Mouse (Mus musculus) heart, embryonic 14.5 days (tissue): ENCODE results near the gene Chd4. TPM values are rescaled to one million over a fixed set of nuclear protein-coding genes. Genes with fewer than 3 reads are reported as not detected.

Source experiments
- ATAC-seq: fragments of 200-750 bp; cut with Nextera tagmentation; 2 replicates; pipeline ENCODE4 v1.8.0; 2017; ENCODE audit warnings: low read depth, moderate TSS enrichment; ENCODE audit not compliant: insufficient number of reproducible peaks, insufficient read depth, low FRiP score
- H3K27ac ChIP-seq, 2 experiments: fragments of 200-500 bp in 1 of 2; fragments of 300-500 bp in 1 of 2; sonication (generic) in 1 of 2; replicated peaks in 1 of 2; 2 replicates each; pipeline ENCODE4 v1.5.1; 2012 to 2014; ENCODE audit warnings: low read depth in 2 of 2, low read length in 2 of 2, control low read depth in 1 of 2, mild to moderate bottlenecking in 1 of 2, mixed read lengths in 1 of 2; ENCODE audit not compliant: control insufficient read depth in 1 of 2, insufficient read depth in 1 of 2
- H3K27me3 ChIP-seq: fragments of 300-500 bp; sonication (generic); 2 replicates; pipeline ENCODE4 v1.6.1; 2014; ENCODE audit warnings: mild to moderate bottlenecking, low read length, control low read depth; ENCODE audit not compliant: control insufficient read depth, insufficient read depth
- H3K36me3 ChIP-seq: fragments of 300-500 bp; sonication (generic); 2 replicates; pipeline ENCODE4 v1.6.1; 2014; ENCODE audit warnings: mild to moderate bottlenecking, control low read depth, low read length, mixed read lengths; ENCODE audit not compliant: control insufficient read depth, insufficient read depth
- H3K4me1 ChIP-seq, 2 experiments: fragments of 200-500 bp in 1 of 2; fragments of 300-500 bp in 1 of 2; sonication (generic) in 1 of 2; 2 replicates each; pipeline ENCODE4 v1.6.1; 2012 to 2014; ENCODE audit warnings: low read length in 2 of 2, control low read depth in 1 of 2, mixed read lengths in 1 of 2; ENCODE audit not compliant: control insufficient read depth in 2 of 2, insufficient read depth in 2 of 2
- H3K4me2 ChIP-seq: fragments of 300-500 bp; sonication (generic); 2 replicates; pipeline ENCODE4 v1.6.1; 2014; ENCODE audit warnings: mild to moderate bottlenecking, low read length
- H3K4me3 ChIP-seq, 2 experiments: fragments of 200-500 bp in 1 of 2; fragments of 300-500 bp in 1 of 2; sonication (generic) in 1 of 2; 2 replicates each; pipeline ENCODE4 v1.5.1; 2012 to 2014; ENCODE audit warnings: low read length in 2 of 2, mild to moderate bottlenecking in 2 of 2, control low read depth in 1 of 2, low read depth in 1 of 2, moderate library complexity in 1 of 2; ENCODE audit not compliant: control insufficient read depth in 1 of 2, insufficient read depth in 1 of 2
- H3K9ac ChIP-seq: fragments of 300-500 bp; sonication (generic); 2 replicates; pipeline ENCODE4 v1.6.1; 2014; ENCODE audit warnings: mild to moderate bottlenecking, low read length
- H3K9me3 ChIP-seq: fragments of 300-500 bp; sonication (generic); 2 replicates; pipeline ENCODE4 v1.6.1; 2016; ENCODE audit warnings: low read length, control low read depth; ENCODE audit not compliant: control insufficient read depth
- WGBS: fragments of 180-500 bp; shearing (Covaris S2); extraction: QIAGEN DNeasy Blood & Tissue Kit; methylation state at CpG from one replicate; pipeline ENCODE4 v1.1.7; 2014; 5-methylcytosine and 5-hydroxymethylcytosine counted together
- polyA plus RNA-seq: library from polyadenylated mRNA; unstranded; fragments of >200 nt; fragmentation: Nextera tagmentation; extraction: Ambion mirVana; gene quantifications from 2 replicates; pipeline ENCODE4 v1.2.1, GENCODE M21; 2014

Gene Chd4
- polyA plus RNA-seq, 1 experiment from 2014 or later: 67.4 TPM

DNA sequence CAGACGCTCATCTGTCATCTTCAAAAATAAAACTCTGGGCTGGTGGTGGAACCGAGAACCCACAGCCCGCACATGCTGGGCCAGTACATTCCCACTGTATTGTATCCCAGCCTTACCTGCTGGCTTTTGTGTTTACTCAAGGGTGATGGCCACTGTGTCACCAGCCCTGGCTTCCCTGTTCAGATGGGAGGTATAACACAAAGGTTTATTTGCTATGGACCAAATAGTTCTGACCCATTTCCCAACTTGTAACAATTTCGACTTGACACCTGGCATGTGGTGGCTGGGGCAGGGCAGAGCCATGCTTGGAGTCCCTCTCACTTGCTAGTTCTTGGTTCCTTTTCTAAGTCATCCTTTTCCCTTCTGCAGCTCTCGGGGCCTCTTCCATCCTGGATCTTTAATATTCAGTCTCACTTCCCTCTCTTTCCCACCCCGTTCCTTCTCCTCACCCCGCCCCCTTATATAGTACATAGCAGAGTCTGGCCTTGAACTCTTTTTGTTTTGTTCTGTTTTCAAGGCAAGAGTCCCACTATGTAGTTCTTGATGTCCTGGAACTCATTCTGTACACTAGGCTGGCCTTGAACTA lies 12.9 kb upstream of the Chd4 start:
- H3K27ac ChIP-seq: no peak overlapping the region
- H3K27me3 ChIP-seq: peaks cover 2% of the 10 kb centered on the region; the same call in 1 of the 2 replicates
- H3K9ac ChIP-seq: no peak overlapping the region
- no peak overlapping the region for H3K4me3 ChIP-seq
- H3K36me3 ChIP-seq: no peaks in the 10 kb centered on the region
- peaks cover 0 to 3% of the 10 kb centered on the region in 2 experiments; a peak in 2 of 4 replicates for H3K4me1 ChIP-seq
- H3K9me3 ChIP-seq: no peaks in the 10 kb centered on the region
- ATAC-seq: no peak
- 88% methylated on average over 7 of the region's 7 CpGs for WGBS
- no peak overlapping the region for H3K4me2 ChIP-seq

DNA sequence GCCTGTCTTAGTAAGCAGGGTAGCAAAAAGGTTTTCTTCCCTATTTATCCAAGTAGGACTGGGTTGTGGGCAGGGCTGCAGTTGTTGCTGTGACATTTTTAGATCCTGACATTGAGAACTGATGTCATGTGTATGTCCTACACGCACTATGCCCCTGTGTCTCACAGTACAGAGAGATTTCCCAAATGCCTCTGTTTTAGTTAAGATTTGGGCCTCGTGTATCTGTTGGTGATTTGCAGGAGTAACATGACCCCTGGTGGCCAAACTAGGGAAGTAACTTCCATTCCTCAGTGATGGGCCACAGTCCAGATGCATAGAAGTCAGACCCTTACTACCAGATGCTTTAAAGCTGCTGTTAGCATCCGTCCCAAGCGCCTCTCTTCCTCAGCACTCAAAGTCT lies 11.4 kb upstream of the Chd4 start:
- H3K9ac ChIP-seq: no peak overlapping the region
- no peak overlapping the region for H3K4me3 ChIP-seq
- H3K4me2 ChIP-seq: no peak overlapping the region
- H3K4me1 ChIP-seq: peaks cover 10 to 11% of the 10 kb centered on the region in 2 experiments
- ATAC-seq: no peak
- no peaks in the 10 kb centered on the region for H3K36me3 ChIP-seq
- WGBS: 6% methylated on average over 4 of the region's 4 CpGs
- H3K27ac ChIP-seq: no peak overlapping the region
- H3K9me3 ChIP-seq: no peaks in the 10 kb centered on the region
- peaks cover 2% of the 10 kb centered on the region; the same call in 1 of the 2 replicates for H3K27me3 ChIP-seq

DNA sequence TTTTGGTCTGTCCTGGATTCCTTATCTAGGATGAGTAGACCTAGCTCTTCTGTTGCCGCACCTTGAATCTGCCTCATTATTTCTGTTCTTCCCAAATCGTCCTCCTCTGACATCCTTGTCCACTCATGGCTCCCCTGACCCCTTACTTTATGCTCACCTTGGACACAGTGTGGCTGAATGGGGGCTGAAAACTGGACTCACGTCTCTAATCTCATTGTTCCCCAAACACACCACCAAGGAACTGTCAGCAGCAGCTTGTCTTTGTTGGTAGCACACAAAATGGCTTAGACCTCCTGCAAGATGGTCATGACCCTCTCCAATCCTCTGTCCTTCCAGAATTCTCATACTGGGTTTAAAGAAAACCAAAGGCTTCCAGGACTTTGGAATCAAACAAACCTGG lies 7.8 kb upstream of the Chd4 start:
- Histone ChIP-seq H3K9ac (no peak overlapping the region), H3K4me1 (peaks cover 17 to 26% of the 10 kb centered on the region in 2 experiments), H3K27me3 (no peaks in the 10 kb centered on the region), H3K4me2 (no peak overlapping the region), H3K36me3 (no peaks in the 10 kb centered on the region), H3K9me3 (no peaks in the 10 kb centered on the region), H3K4me3 (no peak overlapping the region), H3K27ac (peak overlapping the region in 1 of 2 experiments; percentile 94; a peak in 2 of 4 replicates)
- no peak for ATAC-seq
- WGBS: 78% methylated on average over 3 of the region's 3 CpGs

DNA sequence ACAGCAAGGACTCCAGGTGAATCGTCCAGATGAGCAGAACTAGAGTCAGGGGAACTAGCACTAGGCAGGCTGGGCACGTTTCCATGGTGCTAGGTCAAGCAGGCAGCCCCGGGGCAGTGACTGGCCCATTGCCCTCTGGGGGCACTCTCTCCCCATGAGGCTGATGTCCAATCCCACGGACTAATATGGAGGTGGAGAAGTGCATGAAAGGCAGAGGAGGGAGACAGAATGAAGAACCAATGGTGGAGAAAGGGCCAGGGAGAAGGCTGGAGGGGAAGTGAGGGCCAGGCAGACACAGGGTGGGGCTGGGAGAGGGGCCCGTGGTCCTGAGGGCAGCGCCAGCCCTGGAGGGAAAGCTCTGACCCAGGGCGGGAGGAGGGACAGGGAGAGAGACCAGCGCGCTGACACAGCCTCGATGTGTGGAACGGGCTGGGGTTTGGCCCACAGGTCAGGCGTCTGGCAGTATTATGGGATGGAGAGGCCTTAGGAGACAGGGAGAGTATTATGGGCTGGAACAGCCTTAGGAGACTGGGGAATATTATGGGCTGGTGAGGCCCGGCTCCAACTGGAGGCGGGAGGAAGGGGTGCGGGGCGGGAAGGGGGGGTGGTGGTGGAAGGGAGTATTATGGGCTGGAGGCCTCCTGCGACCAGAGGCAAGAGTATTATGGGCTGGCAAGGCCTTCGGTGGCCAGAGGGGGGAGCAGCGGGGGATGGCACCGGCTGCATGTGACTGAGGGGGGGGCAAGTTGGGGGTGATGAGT lies 7.0 kb upstream of the Chd4 start:
- H3K9ac ChIP-seq: peak overlapping the region; percentile 66
- H3K4me2 ChIP-seq: peak overlapping the region; percentile 62
- H3K36me3 ChIP-seq: no peaks in the 10 kb centered on the region
- H3K27ac ChIP-seq: peak overlapping the region; percentile 94 to 97
- H3K9me3 ChIP-seq: no peaks in the 10 kb centered on the region
- WGBS: 4% methylated on average over 20 of the region's 20 CpGs
- ATAC-seq: peak; percentile 80
- H3K4me3 ChIP-seq: no peak overlapping the region; a peak in 1 of 4 replicates
- peaks cover 17 to 26% of the 10 kb centered on the region in 2 experiments for H3K4me1 ChIP-seq
- no peaks in the 10 kb centered on the region for H3K27me3 ChIP-seq

DNA sequence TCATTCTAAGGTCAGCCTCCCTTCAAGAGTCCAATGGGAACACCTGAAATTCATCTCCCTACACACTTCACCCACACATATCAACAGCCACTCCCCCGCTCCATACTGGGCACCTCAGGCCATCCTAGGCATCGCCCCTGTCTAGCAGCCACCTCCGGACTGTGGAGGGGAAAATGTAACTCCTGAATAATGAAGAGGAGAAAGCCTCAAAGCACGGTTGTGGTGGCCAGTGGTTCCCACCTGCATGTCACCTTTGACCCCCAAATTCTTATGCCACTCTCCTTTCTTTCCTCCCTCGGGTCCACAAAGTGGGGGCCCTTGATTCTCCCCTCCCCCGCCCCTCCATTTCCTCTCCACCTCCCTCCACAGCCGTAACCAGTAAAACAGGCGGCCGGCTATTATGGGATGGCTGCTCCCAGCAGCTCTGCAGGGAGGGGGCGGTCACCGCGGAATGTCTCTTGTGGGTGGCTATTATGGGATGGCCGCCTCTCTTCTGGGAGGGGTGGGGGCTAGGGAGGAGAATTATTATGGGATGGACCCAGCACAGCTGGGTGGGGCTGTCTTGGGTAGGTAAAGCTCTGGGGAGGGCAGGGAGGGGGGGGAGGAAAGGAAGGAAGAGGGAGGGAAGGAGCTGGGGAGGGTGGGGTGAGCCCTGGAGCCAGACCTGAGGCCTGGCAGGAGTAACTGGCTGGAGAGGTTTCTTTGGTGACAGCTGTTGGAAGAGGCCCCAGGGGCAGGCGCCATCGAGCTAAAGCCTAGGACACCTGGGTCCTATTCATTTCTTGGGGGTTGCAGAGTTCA lies 6.1 kb upstream of the Chd4 start:
- Histone ChIP-seq H3K9me3 (no peaks in the 10 kb centered on the region), H3K9ac (peak overlapping the region; percentile 66), H3K27me3 (no peaks in the 10 kb centered on the region), H3K4me2 (peak overlapping the region; percentile 62), H3K27ac (peak overlapping the region; percentile 94 to 97), H3K4me3 (peak overlapping the region; percentile 16 to 29), H3K36me3 (no peaks in the 10 kb centered on the region), H3K4me1 (peaks cover 17 to 26% of the 10 kb centered on the region in 2 experiments)
- 4% methylated on average over 15 of the region's 15 CpGs for WGBS
- peak; percentile 72 for ATAC-seq

DNA sequence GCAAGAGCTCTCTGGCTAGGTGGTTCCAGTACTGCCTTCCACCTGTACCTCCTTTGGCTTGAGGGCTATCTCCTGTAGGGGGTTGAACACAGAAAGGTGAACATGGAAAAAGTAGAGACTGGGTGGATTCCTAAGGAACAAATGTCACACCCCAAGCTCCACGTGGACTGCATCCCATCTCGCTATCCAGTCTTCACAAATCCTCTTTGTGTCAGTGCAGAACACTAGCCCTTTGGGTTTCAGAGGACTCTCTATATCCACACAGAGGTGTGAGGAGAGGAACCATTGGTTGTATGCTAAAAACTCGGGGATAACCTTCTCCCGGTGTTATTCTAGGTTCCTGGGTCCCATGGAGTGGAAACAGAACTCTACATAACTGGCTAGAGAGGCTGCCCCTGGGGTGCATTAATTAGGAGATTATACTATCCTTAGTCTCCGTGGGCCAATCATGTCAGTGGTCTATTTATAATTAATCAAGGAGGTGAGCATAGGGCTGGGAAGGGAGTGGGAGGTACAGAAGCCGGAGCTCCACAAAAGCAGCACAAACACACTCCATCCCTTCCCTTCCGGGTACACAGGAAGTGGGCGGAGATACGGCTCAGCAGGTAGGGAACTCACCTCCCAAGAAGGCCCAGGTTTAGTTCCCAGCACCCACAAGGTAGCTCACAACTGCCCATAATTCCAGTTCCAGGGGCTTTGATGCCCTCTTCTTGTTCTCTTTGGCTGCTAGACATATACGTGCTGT lies 5.3 kb upstream of the Chd4 start:
- Histone ChIP-seq H3K4me1 (peaks cover 17 to 26% of the 10 kb centered on the region in 2 experiments), H3K9me3 (no peaks in the 10 kb centered on the region), H3K27me3 (no peaks in the 10 kb centered on the region), H3K4me3 (peak overlapping the region in 1 of 2 experiments; percentile 16; a peak in 2 of 4 replicates), H3K9ac (0 out of 2 replicates have a peak overlapping the region, but pooled peaks have one; percentile 66), H3K36me3 (no peaks in the 10 kb centered on the region), H3K4me2 (peak overlapping the region; percentile 62), H3K27ac (peak overlapping the region; percentile 85 to 94)
- no peak for ATAC-seq
- WGBS: 59% methylated on average over 10 of the region's 10 CpGs

DNA sequence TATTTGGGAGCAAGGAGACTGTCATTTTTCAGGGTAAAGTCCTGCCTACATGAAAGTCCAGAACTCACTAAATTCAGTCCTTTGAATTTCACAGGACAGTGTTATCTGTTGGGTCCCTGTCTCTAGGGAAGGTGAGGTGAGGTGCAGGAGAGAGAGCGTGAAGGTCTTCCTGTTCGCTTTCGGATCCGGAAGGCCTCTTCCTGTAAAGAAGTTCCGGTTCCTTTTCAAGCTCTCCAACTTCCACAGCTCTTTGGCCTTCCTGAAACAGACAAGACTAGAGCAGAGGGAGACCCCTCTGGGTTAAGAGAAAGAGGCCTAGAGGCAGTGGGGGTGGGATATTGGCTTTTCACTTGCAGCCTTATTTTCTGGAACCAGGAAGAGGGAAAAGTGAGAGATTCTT lies 3.4 kb upstream of the Chd4 start:
- WGBS: 67% methylated on average over 5 of the region's 5 CpGs
- H3K9me3 ChIP-seq: no peaks in the 10 kb centered on the region
- no peaks in the 10 kb centered on the region for H3K27me3 ChIP-seq
- H3K9ac ChIP-seq: no peak overlapping the region
- peaks cover 19 to 26% of the 10 kb centered on the region in 2 experiments for H3K4me1 ChIP-seq
- H3K27ac ChIP-seq: no peak overlapping the region
- H3K4me2 ChIP-seq: no peak overlapping the region
- H3K36me3 ChIP-seq: no peaks in the 10 kb centered on the region
- no peak for ATAC-seq
- no peak overlapping the region for H3K4me3 ChIP-seq
